ENCODE assay signal across 37 mouse cellular contexts in genomic region chr4:35127759-35128158, GRCm38 (mm10). TPM values are rescaled to one million over a fixed set of nuclear protein-coding genes. Genes with fewer than 3 reads are reported as not detected.
A peak's percentile ranks its signal among the peaks of the same experiment; 100 is the strongest.
DNase-seq lines count a peak whose midpoint lies in the region; ATAC-seq and TF ChIP-seq lines count a peak whose summit lies in the region.
"Had no signal": no experiment of that assay in that cellular context is flagged by ENCODE, and none has a peak within 500 bp of the region (broad histone marks: within the 10 kb centered on the region; RNA-seq: fewer than 3 reads in every experiment).

No protein-coding gene starts in this region.

- H3K4me3 ChIP-seq in kidney, embryonic 14.5 days (ENCODE audit: low read length): no peak overlapping the region
- H3K4me3 ChIP-seq in liver, adult 2 months (ENCODE audit: insufficient read depth, low read depth, low read length): no peak overlapping the region
- H3K4me3 ChIP-seq in liver, embryonic 12.5 days: no peak overlapping the region
- no peak overlapping the region for H3K4me3 ChIP-seq in CH12.LX (replicated peaks in 1 of 3; ENCODE audit: low read depth in 2 of 3, low read length in 2 of 3, poor library complexity in 1 of 3)
- H3K4me3 ChIP-seq: forebrain, embryonic 15.5 days; gastrocnemius, adult 2 months; heart, adult 2 months; intestine, embryonic 15.5 days; layer of hippocampus, adult 2 months; midbrain, embryonic 15.5 days; neural tube, embryonic 15.5 days had no signal

- no peak for DNase-seq in kidney, adult 8-10 months
- no peak for DNase-seq in liver, adult 2 months (ENCODE audit: extremely low read depth, low read depth, low spot score)
- DNase-seq in CH12.LX (ENCODE audit: extremely low read depth): no peak
- DNase-seq in Muller cell, postnatal 12 days (ENCODE audit: inconsistent ontology term): peak; percentile 43
- no peak for DNase-seq in embryo, embryonic 10 days (ENCODE audit: low spot score)
- no peak for DNase-seq in heart, adult 8-10 months (ENCODE audit: low spot score)
- DNase-seq: adrenal gland, adult 8-10 months; B cell, adult 2 months; cerebellum, adult 2 months; cerebellum, postnatal 14 days; gastrocnemius, adult 2 months; gastrocnemius, postnatal 36 days; heart, adult 2 months; heart, postnatal 14 days; left cerebral cortex, postnatal 4 days; lung, adult 2 months; lung, postnatal 10 days; right cerebral cortex, adult 18-20 months; spleen, adult 18-20 months; thymus, postnatal 14 days had no signal

- no peak for TF ChIP-seq CTCF in liver, adult 2 months (IDR thresholded peaks at IDR 0.05; ENCODE audit: low read depth, low read length)
- TF ChIP-seq CTCF in CH12.LX (conservative IDR thresholded peaks at IDR 0.05 in 1 of 2, IDR thresholded peaks at IDR 0.05 in 1 of 2; ENCODE audit: low read depth in 2 of 2, low read length in 2 of 2): no peak

- in situ Hi-C loops in CH12.LX (cut with MboI; ENCODE audit: low pct_ligation_motif_present, low pct_unique_long_range_greater_than_20kb, low sequenced_read_pairs): no loop called here

- H3K9me3 ChIP-seq in kidney, embryonic 14.5 days (ENCODE audit: control insufficient read depth, low read length): no peaks in the 10 kb centered on the region
- no peaks in the 10 kb centered on the region for H3K9me3 ChIP-seq in liver, embryonic 12.5 days (replicated peaks)
- H3K9me3 ChIP-seq in CH12.LX (replicated peaks; ENCODE audit: low read length): no peaks in the 10 kb centered on the region
- H3K9me3 ChIP-seq: forebrain, embryonic 15.5 days; intestine, embryonic 15.5 days; midbrain, embryonic 15.5 days; neural tube, embryonic 15.5 days had no signal

- no peak overlapping the region for H3K4me2 ChIP-seq in kidney, embryonic 14.5 days (replicated peaks; ENCODE audit: low read depth, low read length)
- no peak overlapping the region for H3K4me2 ChIP-seq in liver, embryonic 12.5 days
- peak overlapping the region; percentile 37 for H3K4me2 ChIP-seq in CH12.LX (ENCODE audit: insufficient read depth, low read depth, poor library complexity, severe bottlenecking)
- H3K4me2 ChIP-seq: forebrain, embryonic 15.5 days; intestine, embryonic 15.5 days; midbrain, embryonic 15.5 days; neural tube, embryonic 15.5 days had no signal

- dilution Hi-C loops in CH12.LX (cut with MboI; ENCODE audit: extremely low pct_ligation_motif_present, extremely low pct_unique_long_range_greater_than_20kb, low sequenced_read_pairs): no loop called here

- TF ChIP-seq RAD21 in CH12.LX (IDR thresholded peaks at IDR 0.05; ENCODE audit: low read depth, low read length): no peak

- ATAC-seq in kidney, embryonic 14.5 days (ENCODE audit: low FRiP score, low TSS enrichment): peak; percentile 59; the same call in 1 of the 2 replicates
- no peak for ATAC-seq in liver, embryonic 12.5 days
- ATAC-seq: forebrain, embryonic 15.5 days; hindbrain, embryonic 16.5 days; intestine, embryonic 15.5 days; midbrain, embryonic 15.5 days had no signal

- TF ChIP-seq EP300 in CH12.LX (IDR thresholded peaks at IDR 0.05; ENCODE audit: low read length): no peak

- no peak for TF ChIP-seq POLR2A in liver, adult 2 months (IDR thresholded peaks at IDR 0.05; ENCODE audit: extremely low read depth, insufficient read depth, low read length)
- no peak for TF ChIP-seq POLR2A in CH12.LX (IDR thresholded peaks at IDR 0.05; ENCODE audit: low read depth, low read length)

- peak overlapping the region; percentile 39; the same call in 1 of the 2 replicates for H3K27ac ChIP-seq in kidney, embryonic 14.5 days (ENCODE audit: low read depth, low read length)
- peak overlapping the region; percentile 15; the same call in 1 of the 2 replicates for H3K27ac ChIP-seq in liver, adult 2 months (replicated peaks; ENCODE audit: insufficient read depth, low read depth, low read length)
- H3K27ac ChIP-seq in liver, embryonic 12.5 days: no peak overlapping the region
- H3K27ac ChIP-seq in CH12.LX (ENCODE audit: insufficient read depth, low read depth): peak overlapping the region; percentile 86
- H3K27ac ChIP-seq: forebrain, embryonic 15.5 days; gastrocnemius, adult 2 months; heart, adult 2 months; intestine, embryonic 15.5 days; layer of hippocampus, adult 2 months; macrophage; midbrain, embryonic 15.5 days; neural tube, embryonic 15.5 days had no signal

- peaks cover 23% of the 10 kb centered on the region for H3K4me1 ChIP-seq in kidney, embryonic 14.5 days (ENCODE audit: control insufficient read depth, insufficient read depth, low read length)
- H3K4me1 ChIP-seq in liver, adult 2 months (ENCODE audit: control insufficient read depth, insufficient read depth, low read length): peaks cover 16% of the 10 kb centered on the region
- H3K4me1 ChIP-seq in liver, embryonic 12.5 days: peaks cover 11% of the 10 kb centered on the region; the same call in 1 of the 2 replicates
- H3K4me1 ChIP-seq in CH12.LX (ENCODE audit: control insufficient read depth in 1 of 2, insufficient read depth in 2 of 2): peaks cover 27 to 94% of the 10 kb centered on the region in 2 experiments

- H3K79me2 ChIP-seq in liver, adult 2 months (ENCODE audit: control insufficient read depth, insufficient read depth, low read length): peaks cover 27% of the 10 kb centered on the region; the same call in 1 of the 2 replicates
- peaks cover 39% of the 10 kb centered on the region for H3K79me2 ChIP-seq in CH12.LX (replicated peaks; ENCODE audit: control insufficient read depth, extremely low read depth, insufficient read depth, poor library complexity, severe bottlenecking)

- WGBS in kidney, embryonic 14.5 days: 11% methylated on average over 6 of the region's 6 CpGs
- 26% methylated on average over 6 of the region's 6 CpGs for WGBS in liver, adult 2 months
- 62% methylated on average over 6 of the region's 6 CpGs for WGBS in liver, embryonic 12.5 days (ENCODE audit: insufficient replicate concordance)

- H3K36me3 ChIP-seq in kidney, embryonic 14.5 days (ENCODE audit: control insufficient read depth, insufficient read depth, low read length): no peaks in the 10 kb centered on the region
- H3K36me3 ChIP-seq in liver, adult 2 months (ENCODE audit: control insufficient read depth, insufficient read depth, low read length): no peaks in the 10 kb centered on the region
- H3K36me3 ChIP-seq in liver, embryonic 12.5 days: no peaks in the 10 kb centered on the region
- no peaks in the 10 kb centered on the region for H3K36me3 ChIP-seq in CH12.LX (replicated peaks in 1 of 2; ENCODE audit: control insufficient read depth in 1 of 2, insufficient read depth in 1 of 2, low read length in 1 of 2)
- H3K36me3 ChIP-seq: forebrain, embryonic 15.5 days; intestine, embryonic 15.5 days; midbrain, embryonic 15.5 days; neural tube, embryonic 15.5 days had no signal

- H3K9ac ChIP-seq in kidney, embryonic 14.5 days (ENCODE audit: low read depth, low read length): no peak overlapping the region
- no peak overlapping the region; the same call in 1 of the 2 replicates for H3K9ac ChIP-seq in liver, adult 2 months (ENCODE audit: low read depth, low read length)
- no peak overlapping the region for H3K9ac ChIP-seq in liver, embryonic 12.5 days
- H3K9ac ChIP-seq in CH12.LX (ENCODE audit: insufficient read depth, low read depth): peak overlapping the region; percentile 10
- H3K9ac ChIP-seq: forebrain, embryonic 15.5 days; intestine, embryonic 15.5 days; midbrain, embryonic 15.5 days; neural tube, embryonic 15.5 days had no signal

- H3K27me3 ChIP-seq in kidney, embryonic 14.5 days (ENCODE audit: control insufficient read depth, insufficient read depth, low read length): no peaks in the 10 kb centered on the region
- H3K27me3 ChIP-seq in liver, adult 2 months (ENCODE audit: control insufficient read depth, insufficient read depth, low read length): no peaks in the 10 kb centered on the region
- no peaks in the 10 kb centered on the region for H3K27me3 ChIP-seq in liver, embryonic 12.5 days (replicated peaks)
- H3K27me3 ChIP-seq in CH12.LX (replicated peaks): no peaks in the 10 kb centered on the region
- H3K27me3 ChIP-seq: forebrain, embryonic 15.5 days; intestine, embryonic 15.5 days; midbrain, embryonic 15.5 days; neural tube, embryonic 15.5 days had no signal

TF ChIP-seq in CH12.LX, 34 proteins besides CTCF, POLR2A, EP300 and RAD21:
- TF ChIP-seq SIN3A (IDR thresholded peaks at IDR 0.05; ENCODE audit: low read length): no peak
- no peak for TF ChIP-seq SMC3 (IDR thresholded peaks at IDR 0.05; ENCODE audit: low read depth, low read length)
- no peak for TF ChIP-seq KAT2A (IDR thresholded peaks at IDR 0.05; ENCODE audit: insufficient replicate concordance, low read length)
- no peak for TF ChIP-seq MAZ (IDR thresholded peaks at IDR 0.05; ENCODE audit: low read depth, low read length)
- TF ChIP-seq ZKSCAN1 (IDR thresholded peaks at IDR 0.05; ENCODE audit: borderline replicate concordance, low read depth, low read length): no peak

RNA-seq across cellular contexts. Expression of gene Ifnk, which starts 24.1 kb away (rescaled TPM):
- polyA plus RNA-seq in kidney, embryonic 14.5 days (2014; fragmentation: Nextera tagmentation; extraction: Ambion mirVana): 0.55 TPM in 1 of 2 replicates, not detected in the other
- total RNA-seq in liver, adult 2 months (2014; rRNA removed): not detected in 2 replicates
- polyA plus RNA-seq in liver, adult 2 months (2012; rRNA removed): not detected in 2 replicates
- polyA plus RNA-seq in liver, embryonic 12.5 days (2016; fragmentation: Nextera tagmentation; extraction: Ambion mirVana): 0.17 TPM in 1 of 2 replicates, not detected in the other
- total RNA-seq in CH12.LX (2012; rRNA removed) (not detected in 2 replicates), CH12.LX (2014; rRNA removed) (not detected in 2 replicates)
- not detected in 2 replicates for polyA plus RNA-seq in CH12.LX (2012; ENCODE audit: insufficient read length, low read depth)
- not detected for total RNA-seq in heart, adult 8-10 months (2022)
- total RNA-seq: adrenal gland, postnatal 4 days; ES-E14; gastrocnemius, adult 2 months; gastrocnemius, postnatal 36 days; heart, adult 2 months; heart, postnatal 14 days; layer of hippocampus, adult 2 months; layer of hippocampus, postnatal 25 days; left cerebral cortex, adult 8-10 months; left cerebral cortex, postnatal 4 days; megakaryocyte-erythroid progenitor cell, adult 5-6 weeks had no signal
- polyA plus RNA-seq: cerebellum, adult 2 months; heart, adult 2 months; heart, embryonic 14.5 days; hindbrain, embryonic 16.5 days; limb, embryonic 14.5 days; lung, adult 2 months; macrophage; midbrain, embryonic 15.5 days; neural tube, embryonic 15.5 days; urinary bladder, adult 2 months had no signal

RNA-seq across cellular contexts. Expression of gene Mob3b, which starts 29.5 kb away (rescaled TPM):
- polyA plus RNA-seq in kidney, embryonic 14.5 days (2014; fragmentation: Nextera tagmentation; extraction: Ambion mirVana): 11.3 and 13.3 TPM in 2 replicates
- 18.3 and 23.6 TPM in 2 replicates for total RNA-seq in liver, adult 2 months (2014; rRNA removed)
- 13.4 and 16.5 TPM in 2 replicates for polyA plus RNA-seq in liver, adult 2 months (2012; rRNA removed)
- polyA plus RNA-seq in liver, embryonic 12.5 days (2016; fragmentation: Nextera tagmentation; extraction: Ambion mirVana): 6.0 and 7.1 TPM in 2 replicates
- total RNA-seq in CH12.LX (2012; rRNA removed) (9.4 and 11.7 TPM in 2 replicates), CH12.LX (2014; rRNA removed) (3.2 and 3.5 TPM in 2 replicates)
- 11.0 and 12.3 TPM in 2 replicates for polyA plus RNA-seq in CH12.LX (2012; ENCODE audit: insufficient read length, low read depth)
- 1 to 10 TPM; 1.5 to 2.5 (median 1.9) TPM for total RNA-seq in heart, adult 8-10 months (2022)
